Mouse (Mus musculus) frontal cortex, postnatal 25 days (tissue): ENCODE measurements around the gene B630019K06Rik.
"Not testable (repeated sequence)": the region's sequence is repeated elsewhere in the genome, so short reads cannot be mapped to it uniquely, and the experiment has no call there.

ENCODE experiments used
- DNase-seq, 2 experiments: peaks; one replicate each; pipeline ENCODE4 v3.0.0; 2022; ENCODE audit warnings: low spot score in 2 of 2

B630019K06Rik gene

DNA sequence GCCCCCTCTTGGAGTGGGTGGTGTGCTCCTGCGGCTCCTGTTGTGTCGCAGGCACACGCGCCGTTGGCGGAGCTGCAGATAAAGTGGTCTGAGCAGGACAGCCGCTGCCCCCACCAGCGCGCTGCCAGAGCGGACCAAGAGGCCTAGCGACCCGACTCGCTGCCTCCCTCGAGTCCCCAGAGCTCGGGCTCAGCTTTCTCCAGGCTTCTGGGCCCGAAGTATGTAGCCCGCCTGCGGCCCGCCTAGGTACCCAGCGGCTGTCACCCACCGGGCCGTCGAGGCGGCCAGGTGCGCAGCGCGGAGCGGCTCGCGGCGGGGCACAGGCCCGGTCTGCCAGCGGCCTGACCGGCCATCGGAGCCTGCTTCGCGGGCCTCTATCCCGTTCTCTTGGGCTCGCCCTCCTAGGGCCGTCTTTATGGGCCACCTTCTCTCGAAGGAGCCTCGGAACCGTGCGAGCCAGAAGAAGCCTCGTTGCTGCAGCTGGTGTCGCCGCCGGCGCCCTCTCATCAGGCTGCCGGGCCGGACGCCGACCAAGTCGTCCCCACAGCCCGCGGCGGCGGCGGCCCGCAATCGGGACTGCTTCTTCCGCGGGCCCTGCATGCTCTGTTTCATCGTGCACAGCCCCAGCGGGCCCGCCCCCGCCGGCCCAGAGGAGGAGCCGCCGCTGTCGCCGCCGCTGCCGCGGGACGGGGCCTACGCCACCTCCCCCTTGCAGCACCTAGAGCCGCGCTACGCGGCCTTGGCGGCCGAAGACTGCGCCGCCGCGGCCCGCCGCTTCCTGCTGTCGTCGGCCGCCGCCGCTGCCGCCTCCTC lies at the start of gene B630019K06Rik:
TSS of gene B630019K06Rik (plus strand) at position 40 of the 813 bp plus-strand sequence.
- peak; percentile 20 to 36 for DNase-seq

DNA sequence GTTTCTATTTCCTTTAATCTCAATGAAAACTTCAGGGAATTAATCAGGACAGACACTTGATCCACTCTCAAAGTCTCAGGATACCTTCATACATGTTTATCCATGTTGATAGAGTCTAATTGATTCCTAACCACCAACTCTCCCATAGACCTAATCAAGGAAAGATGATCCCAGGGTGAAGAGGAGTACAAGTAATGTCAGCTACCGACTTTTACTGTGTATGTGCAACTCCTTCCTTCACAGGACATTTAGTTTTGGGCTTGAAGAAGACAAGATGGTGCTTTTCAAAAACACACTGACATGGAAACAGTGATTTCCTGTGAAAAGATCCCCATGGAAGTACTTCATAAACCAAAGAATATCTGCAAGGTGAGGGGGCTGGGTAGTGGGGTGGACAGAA lies 48.5 kb upstream of the B630019K06Rik start, which contains the start of gene Gm6592:
TSS of gene Gm6592 (plus strand) at position 301 of the 400 bp plus-strand sequence.
- DNase-seq = no peak

DNA sequence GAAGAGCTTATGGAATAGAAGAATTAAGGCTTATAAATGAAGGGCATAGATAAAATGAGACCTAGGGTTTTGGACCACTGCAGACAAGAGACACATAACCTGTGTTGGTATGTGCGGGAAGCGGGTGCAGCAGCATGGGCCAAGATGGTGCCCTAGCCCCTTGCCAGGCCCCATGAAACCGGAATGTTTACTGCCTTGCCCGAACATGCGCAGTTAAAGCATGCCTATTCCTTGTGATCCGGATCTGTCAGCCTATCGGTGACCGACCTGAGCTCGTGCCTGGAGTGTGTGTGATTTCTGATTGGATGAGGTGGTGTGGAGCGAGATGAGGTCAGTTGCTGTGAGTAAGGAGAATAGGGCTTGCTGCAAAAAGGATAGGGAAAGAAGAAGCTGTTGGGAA lies 39.7 kb upstream of the B630019K06Rik start:
- DNase-seq = no peak

DNA sequence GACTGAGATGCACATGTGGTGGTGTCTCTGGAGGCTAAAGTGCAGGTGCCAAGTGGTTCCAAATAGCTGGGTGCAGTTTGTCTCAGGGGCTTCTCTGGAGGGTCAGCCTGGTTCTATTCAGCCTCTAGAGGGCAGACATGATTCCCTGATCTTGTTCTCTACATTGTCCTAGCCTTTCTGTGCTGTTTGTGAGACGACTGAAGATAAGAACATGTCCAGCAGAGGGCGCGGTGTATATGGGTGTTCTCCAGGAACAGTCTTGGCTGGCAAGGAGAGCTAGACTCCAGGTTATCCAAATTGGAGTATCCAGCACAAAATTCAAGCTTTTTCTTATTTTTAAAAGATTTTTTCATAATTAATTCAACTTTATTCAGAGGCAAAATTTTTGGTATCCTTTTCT lies 27.9 kb upstream of the B630019K06Rik start:
- DNase-seq = peak; percentile 61 to 62

DNA sequence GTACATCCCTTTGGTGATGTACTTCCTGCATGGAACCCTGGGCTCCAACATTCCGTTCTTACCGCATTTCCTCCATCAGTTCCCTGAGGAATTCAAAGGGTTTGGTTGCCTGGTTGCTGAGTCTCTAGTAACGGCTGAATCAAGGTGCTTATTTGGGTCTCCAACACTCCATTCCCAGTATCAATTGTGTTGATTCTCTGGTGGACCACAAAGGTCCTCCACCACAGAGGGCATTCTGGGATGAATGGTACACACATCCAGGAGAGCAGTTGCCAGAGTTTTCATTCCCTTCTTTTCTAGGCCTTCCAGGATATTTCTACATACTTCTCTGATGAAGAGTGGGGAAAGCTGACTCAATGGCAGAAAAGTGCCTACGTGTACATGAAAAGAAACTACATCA lies 18.2 kb upstream of the B630019K06Rik start, which contains the start of gene Gm5751:
TSS of gene Gm5751 (plus strand) at position 301 of the 400 bp plus-strand sequence.
- not testable (repeated sequence) for DNase-seq

DNA sequence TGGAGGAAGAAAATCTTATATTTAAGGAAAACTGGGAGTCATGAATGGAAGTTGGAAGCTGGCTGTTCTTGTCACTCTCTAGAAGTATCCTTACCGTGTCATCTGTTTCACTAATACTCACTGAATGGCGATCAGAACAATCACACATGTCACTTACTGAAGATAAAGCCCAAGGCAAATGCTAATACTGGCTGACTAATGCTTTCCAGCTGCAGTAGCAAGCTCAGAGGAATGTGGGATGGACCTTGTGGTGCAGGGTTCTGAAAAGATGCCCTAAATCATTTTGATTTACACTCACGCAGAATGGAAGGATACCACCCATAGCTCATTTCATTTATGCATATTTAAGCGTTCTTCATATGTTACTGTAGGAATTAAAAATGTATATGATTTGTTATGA lies 7.8 kb upstream of the B630019K06Rik start:
- DNase-seq = no peak

DNA sequence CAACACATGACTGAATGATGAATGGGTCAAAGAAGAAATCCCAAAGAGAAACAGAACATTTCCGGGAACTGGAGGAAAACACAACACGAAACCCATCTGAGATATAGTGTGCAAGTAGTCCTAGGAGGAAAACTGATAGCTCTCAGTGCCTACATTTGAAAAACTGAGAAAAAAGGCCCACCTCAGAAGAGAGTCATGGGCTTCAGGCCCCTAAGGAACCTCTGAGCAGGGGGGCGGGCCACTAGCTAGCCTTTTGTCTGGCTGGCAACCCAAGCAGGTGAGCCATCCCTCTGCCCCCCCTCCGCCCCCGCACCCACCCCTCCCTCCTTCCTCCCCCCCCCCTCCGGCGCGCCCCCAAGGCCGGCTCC lies 223 bp upstream of the B630019K06Rik start:
- no peak for DNase-seq

DNA sequence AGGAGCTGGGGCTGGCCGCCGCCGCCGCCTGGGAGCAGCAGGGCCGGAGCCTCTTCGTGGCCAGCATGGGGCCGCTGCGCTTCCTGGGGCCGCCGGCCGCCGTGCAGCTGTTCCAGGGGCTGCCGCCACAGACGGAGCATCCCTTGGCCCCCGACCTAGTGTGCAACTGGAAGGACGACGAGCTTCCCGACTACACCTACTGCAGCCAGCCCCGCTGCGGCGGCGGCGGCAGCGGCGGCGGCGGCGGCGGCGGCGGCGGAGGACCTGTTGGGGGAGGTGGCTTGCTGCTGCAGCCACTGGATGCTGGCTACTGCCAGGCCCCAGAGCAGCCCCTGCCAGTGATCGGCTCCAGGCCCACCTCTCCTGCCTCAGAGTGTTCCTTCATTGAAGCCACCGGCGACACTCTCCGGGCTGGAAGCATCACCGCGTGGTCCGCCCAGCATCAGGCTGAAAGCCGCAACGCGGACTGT lies 1.0 kb downstream of the B630019K06Rik start:
- peak in 1 of 2 experiments; percentile 6 for DNase-seq

DNA sequence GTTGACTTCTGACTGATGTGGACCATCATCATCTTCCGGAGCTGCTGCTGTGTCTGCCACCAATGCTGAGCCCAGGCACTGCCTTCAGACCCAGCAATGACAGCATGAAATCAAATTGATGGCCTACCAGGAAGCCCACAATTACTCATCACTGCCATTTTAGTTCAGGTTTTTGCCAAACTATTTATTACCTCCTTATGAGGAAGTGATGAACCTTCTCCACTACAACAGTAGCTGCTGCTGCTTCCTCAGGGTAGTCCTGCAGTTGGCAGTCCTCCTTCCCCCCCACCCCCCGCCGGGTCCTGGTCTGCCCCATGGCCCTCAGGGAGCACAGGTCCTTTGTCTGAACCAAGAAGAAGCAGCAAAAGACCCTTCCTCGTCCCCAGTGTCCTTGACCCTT lies 8.6 kb downstream of the B630019K06Rik start:
- no peak for DNase-seq

DNA sequence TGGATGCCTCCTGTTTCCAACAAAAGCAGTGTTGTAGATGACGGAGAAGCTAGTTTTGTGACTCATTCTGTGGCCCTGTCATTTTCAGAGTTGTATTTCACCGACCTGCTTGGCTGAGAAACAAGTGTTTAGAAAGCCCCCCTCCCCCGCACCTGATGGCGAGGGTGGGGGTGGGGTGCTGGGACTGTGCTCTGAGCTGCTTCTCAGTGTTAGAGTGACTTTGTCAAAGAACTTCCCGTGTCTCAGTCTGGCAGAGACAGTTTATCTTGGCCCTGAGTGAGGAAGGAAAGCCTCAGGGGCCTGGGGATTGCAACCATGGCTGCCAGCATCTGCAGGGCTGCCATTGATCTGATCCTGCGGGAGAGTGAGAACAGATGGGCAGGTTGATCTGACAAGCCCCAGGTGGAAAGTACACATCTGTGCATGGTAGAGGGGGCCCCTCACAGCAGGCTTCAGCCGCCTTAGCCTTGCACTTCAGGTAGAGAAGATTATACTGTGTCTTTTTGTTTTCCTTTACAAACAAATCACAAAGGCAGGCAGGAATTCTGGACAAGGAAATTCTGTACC lies 9.8 kb downstream of the B630019K06Rik start:
- no peak for DNase-seq

DNA sequence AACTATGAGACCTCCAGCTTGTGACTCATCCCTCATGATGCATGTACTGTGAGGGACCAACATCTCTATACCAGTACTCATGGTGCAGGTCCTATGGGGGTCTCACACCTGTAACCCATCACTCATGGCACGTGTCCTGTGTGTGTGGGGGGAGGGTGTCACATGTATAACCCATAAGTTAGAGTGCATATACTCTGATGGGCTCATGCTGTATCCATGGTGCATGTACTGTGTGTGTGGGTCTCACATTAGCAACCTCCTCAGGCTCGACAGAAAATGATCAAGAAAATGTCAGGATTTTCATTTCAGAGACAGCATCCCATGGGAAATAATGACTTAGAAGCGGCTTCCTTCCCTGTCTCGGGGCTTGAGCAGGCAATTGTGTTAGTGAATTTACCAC lies 28.9 kb downstream of the B630019K06Rik start:
- no peak for DNase-seq

DNA sequence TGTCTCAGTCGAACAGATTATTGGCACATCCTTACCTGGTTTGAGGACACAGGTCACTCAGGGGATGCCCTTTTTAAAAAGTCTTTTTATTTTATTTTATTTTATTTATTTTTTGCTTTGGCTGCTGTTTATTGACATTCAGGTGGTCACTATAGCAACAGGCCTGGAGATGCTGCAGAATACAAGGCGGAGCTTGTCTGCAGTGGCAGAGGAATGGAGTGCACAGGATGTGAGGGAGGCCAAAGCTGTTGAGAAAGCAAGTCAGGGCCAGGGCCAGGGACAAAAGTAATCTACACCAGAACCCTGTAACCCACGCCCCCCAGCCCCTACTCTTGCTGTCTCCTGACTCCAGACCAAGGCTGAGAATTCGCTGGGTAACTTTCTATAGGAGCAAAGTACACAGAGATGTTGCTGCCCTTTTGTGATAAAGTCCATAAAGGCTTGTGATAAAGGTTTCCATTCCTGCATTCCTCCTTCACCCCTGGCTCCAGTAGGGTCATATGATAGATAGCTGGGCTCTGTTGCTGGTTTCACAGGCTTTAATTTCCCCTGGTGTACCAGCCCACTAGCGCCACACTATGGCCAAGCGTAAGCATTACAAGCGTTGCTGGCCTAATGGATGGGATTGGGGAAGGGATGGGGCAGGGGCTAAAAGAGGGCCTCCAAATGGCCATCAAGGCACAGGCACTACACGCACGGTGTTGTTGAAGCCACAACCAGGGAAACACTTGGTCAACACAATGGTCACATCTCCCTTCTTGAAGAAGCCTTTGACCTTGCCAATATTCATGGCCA lies 29.8 kb downstream of the B630019K06Rik start:
- DNase-seq = no peak

DNA sequence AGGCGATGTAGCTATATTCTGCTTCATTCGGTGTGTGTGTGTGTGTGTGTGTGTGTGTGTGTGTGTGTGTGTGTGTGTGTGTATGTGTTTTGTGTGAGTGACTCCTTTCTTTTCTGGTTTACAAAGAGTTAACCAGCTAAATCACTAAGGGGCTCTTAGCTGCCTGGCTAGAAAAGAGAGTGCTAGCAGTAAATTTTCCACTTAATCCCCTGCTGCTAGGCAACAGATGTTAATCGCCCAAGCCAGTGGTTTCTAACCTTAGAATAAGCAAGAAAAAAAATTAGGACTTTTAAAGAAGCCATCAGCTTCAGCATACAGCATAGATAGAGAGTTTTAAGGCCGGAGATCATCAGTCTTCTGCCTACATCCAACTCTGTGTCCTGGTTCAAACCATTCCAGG lies 35.1 kb downstream of the B630019K06Rik start:
- no peak for DNase-seq

DNA sequence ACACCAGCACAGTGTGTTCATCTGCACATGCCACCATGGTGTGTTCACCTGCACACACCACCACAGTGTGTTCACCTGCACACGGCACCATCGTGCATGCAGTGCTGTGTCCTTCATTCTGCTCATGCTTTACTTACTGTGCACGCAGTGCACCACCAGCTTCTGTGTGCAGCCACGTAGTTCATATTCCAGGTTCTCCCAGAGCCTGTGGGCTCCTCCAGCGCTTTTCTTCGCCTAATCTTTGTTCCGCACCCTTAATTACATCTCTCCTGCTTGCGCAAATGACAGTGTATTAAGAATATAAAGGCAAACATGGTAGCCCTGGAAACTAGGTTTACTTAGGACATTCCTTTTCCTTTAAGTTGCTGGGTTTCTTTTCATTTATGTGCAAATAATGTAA lies 51.9 kb downstream of the B630019K06Rik start:
- no peak for DNase-seq
